Mouse (Mus musculus): ENCODE results near the gene Prom1. TPM values are rescaled to one million over a fixed set of nuclear protein-coding genes. Genes with fewer than 3 reads are reported as not detected.
"Not testable (repeated sequence)": the region's sequence is repeated elsewhere in the genome, so short reads cannot be mapped to it uniquely, and the experiment has no call there.

Prom1 gene
- 101 and 108 TPM in 2 replicates for polyA plus RNA-seq (2015; fragmentation: Nextera tagmentation; extraction: Ambion mirVana)

GRCm38 (mm10) chr5:44101231-44102110 lies at the start of gene Prom1:
Prom1 (minus strand) TSS chr5:44102032.
- 2% methylated on average over 44 of the region's 44 CpGs for WGBS
- H3K4me3 ChIP-seq (replicated peaks; ENCODE audit: low read depth, low read length): peak within 1 kb of the TSS; percentile 62
- no peaks in the 10 kb centered on the region for H3K27me3 ChIP-seq (ENCODE audit: insufficient read depth, low read length)
- H3K4me1 ChIP-seq (replicated peaks; ENCODE audit: insufficient read depth, low read length): peaks cover 13% of the 10 kb centered on the region
- ATAC-seq (replicated peaks; ENCODE audit: low FRiP score, low read depth): peak; percentile 88
- TF ChIP-seq CTCF (IDR thresholded peaks at IDR 0.05; ENCODE audit: low read depth): no peak
- DNase-seq (ENCODE audit: low spot score): peak; percentile 65
- H3K36me3 ChIP-seq (ENCODE audit: insufficient read depth, low read length): no peaks in the 10 kb centered on the region
- H3K4me2 ChIP-seq (ENCODE audit: low read length): peak within 1 kb of the TSS; percentile 89
- peak within 1 kb of the TSS; percentile 67 for H3K9ac ChIP-seq (ENCODE audit: low read depth, low read length)
- no peaks in the 10 kb centered on the region for H3K9me3 ChIP-seq (replicated peaks; ENCODE audit: low read length)
- H3K27ac ChIP-seq: peak within 1 kb of the TSS; percentile 75

GRCm38 (mm10) chr5:44147732-44148131 lies 45.9 kb upstream of the Prom1 start:
- no peak overlapping the region for H3K27ac ChIP-seq
- TF ChIP-seq CTCF (IDR thresholded peaks at IDR 0.05; ENCODE audit: low read depth): no peak
- no peak overlapping the region for H3K4me3 ChIP-seq (replicated peaks; ENCODE audit: low read depth, low read length)
- ATAC-seq (replicated peaks; ENCODE audit: low FRiP score, low read depth) (no peak), DNase-seq (ENCODE audit: low spot score) (no peak)
- H3K27me3 ChIP-seq (ENCODE audit: insufficient read depth, low read length): no peaks in the 10 kb centered on the region
- 88% methylated on average over 3 of the region's 3 CpGs for WGBS
- H3K4me2 ChIP-seq (ENCODE audit: low read length): no peak overlapping the region
- no peaks in the 10 kb centered on the region for H3K4me1 ChIP-seq (replicated peaks; ENCODE audit: insufficient read depth, low read length)
- no peak overlapping the region for H3K9ac ChIP-seq (ENCODE audit: low read depth, low read length)
- no peaks in the 10 kb centered on the region for H3K9me3 ChIP-seq (replicated peaks; ENCODE audit: low read length)
- no peaks in the 10 kb centered on the region for H3K36me3 ChIP-seq (ENCODE audit: insufficient read depth, low read length)

- Histone ChIP-seq H3K27ac (no peak overlapping the region), H3K4me2 (ENCODE audit: low read length) (no peak overlapping the region), H3K4me1 (replicated peaks; ENCODE audit: insufficient read depth, low read length) (no peaks in the 10 kb centered on the region), H3K9ac (ENCODE audit: low read depth, low read length) (no peak overlapping the region), H3K9me3 (replicated peaks; ENCODE audit: low read length) (no peaks in the 10 kb centered on the region), H3K4me3 (replicated peaks; ENCODE audit: low read depth, low read length) (no peak overlapping the region), H3K27me3 (ENCODE audit: insufficient read depth, low read length) (no peaks in the 10 kb centered on the region), H3K36me3 (ENCODE audit: insufficient read depth, low read length) (no peaks in the 10 kb centered on the region)
- ATAC-seq (replicated peaks; ENCODE audit: low FRiP score, low read depth): no peak
- no peak for DNase-seq (ENCODE audit: low spot score)
- WGBS: 76% methylated on average over 6 of the region's 6 CpGs
- TF ChIP-seq CTCF (IDR thresholded peaks at IDR 0.05; ENCODE audit: low read depth): no peak
Measured at GRCm38 (mm10) chr5:44146437-44147332, 44.9 kb upstream of the Prom1 start.

- Histone ChIP-seq H3K9ac (ENCODE audit: low read depth, low read length) (no peak overlapping the region), H3K27ac (no peak overlapping the region), H3K27me3 (ENCODE audit: insufficient read depth, low read length) (no peaks in the 10 kb centered on the region), H3K4me2 (ENCODE audit: low read length) (no peak overlapping the region), H3K4me3 (replicated peaks; ENCODE audit: low read depth, low read length) (no peak overlapping the region), H3K4me1 (replicated peaks; ENCODE audit: insufficient read depth, low read length) (no peaks in the 10 kb centered on the region), H3K9me3 (replicated peaks; ENCODE audit: low read length) (no peaks in the 10 kb centered on the region), H3K36me3 (ENCODE audit: insufficient read depth, low read length) (no peaks in the 10 kb centered on the region)
- ATAC-seq (replicated peaks; ENCODE audit: low FRiP score, low read depth) (no peak), DNase-seq (ENCODE audit: low spot score) (no peak)
- WGBS: 43% methylated on average over 8 of the region's 8 CpGs
- TF ChIP-seq CTCF (IDR thresholded peaks at IDR 0.05; ENCODE audit: low read depth): no peak
Measured at GRCm38 (mm10) chr5:44143467-44144235, 41.8 kb upstream of the Prom1 start.

GRCm38 (mm10) chr5:44127487-44127886 lies 25.7 kb upstream of the Prom1 start:
- H3K4me2 ChIP-seq (ENCODE audit: low read length): no peak overlapping the region
- H3K4me1 ChIP-seq (replicated peaks; ENCODE audit: insufficient read depth, low read length): no peaks in the 10 kb centered on the region
- no peak overlapping the region for H3K27ac ChIP-seq
- no peaks in the 10 kb centered on the region for H3K27me3 ChIP-seq (ENCODE audit: insufficient read depth, low read length)
- DNase-seq (ENCODE audit: low spot score) (no peak), ATAC-seq (replicated peaks; ENCODE audit: low FRiP score, low read depth) (no peak)
- H3K4me3 ChIP-seq (replicated peaks; ENCODE audit: low read depth, low read length): no peak overlapping the region
- 71% methylated on average over 4 of the region's 4 CpGs for WGBS
- H3K9ac ChIP-seq (ENCODE audit: low read depth, low read length): no peak overlapping the region
- no peaks in the 10 kb centered on the region for H3K36me3 ChIP-seq (ENCODE audit: insufficient read depth, low read length)
- no peak for TF ChIP-seq CTCF (IDR thresholded peaks at IDR 0.05; ENCODE audit: low read depth)
- no peaks in the 10 kb centered on the region for H3K9me3 ChIP-seq (replicated peaks; ENCODE audit: low read length)

- ATAC-seq (replicated peaks; ENCODE audit: low FRiP score, low read depth); H3K9ac ChIP-seq (ENCODE audit: low read depth, low read length); H3K36me3 ChIP-seq (ENCODE audit: insufficient read depth, low read length); H3K4me2 ChIP-seq (ENCODE audit: low read length); H3K9me3 ChIP-seq (replicated peaks; ENCODE audit: low read length); H3K4me3 ChIP-seq (replicated peaks; ENCODE audit: low read depth, low read length); H3K4me1 ChIP-seq (replicated peaks; ENCODE audit: insufficient read depth, low read length); DNase-seq (ENCODE audit: low spot score); H3K27ac ChIP-seq; H3K27me3 ChIP-seq (ENCODE audit: insufficient read depth, low read length): not testable (repeated sequence)
- WGBS: 93% methylated on average over 8 of the region's 8 CpGs
Measured at GRCm38 (mm10) chr5:44126574-44126973, 24.7 kb upstream of the Prom1 start.
